Mouse (Mus musculus): Measurements from ENCODE around the gene Igf2r. TPM values are rescaled to one million over a fixed set of nuclear protein-coding genes. Genes with fewer than 3 reads are reported as not detected.
A peak's percentile ranks its signal among the peaks of the same experiment; 100 is the strongest.
"Not testable (repeated sequence)": the region's sequence is repeated elsewhere in the genome, so short reads cannot be mapped to it uniquely, and the experiment has no call there.

Gene Igf2r
- polyA plus RNA-seq, 1 experiment from 2014 or later: 26.6 TPM

DNA sequence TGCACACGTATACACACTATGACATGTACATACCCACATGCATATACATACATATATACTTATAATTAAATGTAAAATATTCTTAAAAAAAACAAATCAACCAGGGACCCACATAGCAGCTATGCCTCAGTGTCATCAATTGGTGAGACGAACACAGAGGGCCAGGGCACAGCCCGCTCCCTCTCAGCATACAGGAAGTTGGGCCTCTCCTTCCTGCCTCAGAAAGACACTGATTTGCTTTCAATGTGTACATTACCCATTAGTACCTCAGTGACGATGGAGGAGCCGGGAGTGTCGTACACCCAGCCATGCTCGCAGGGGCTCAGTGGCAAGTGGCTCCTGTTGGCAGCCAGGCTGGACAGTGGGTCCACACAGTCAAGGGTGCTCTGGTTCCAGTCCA, 94.5 kb downstream of the Igf2r start:
- not testable (repeated sequence) for H3K4me2 ChIP-seq (ENCODE audit: low read depth, low read length); H3K27ac ChIP-seq (ENCODE audit: low read length); H3K36me3 ChIP-seq (ENCODE audit: control insufficient read depth, insufficient read depth, low read length); H3K9me3 ChIP-seq (ENCODE audit: control insufficient read depth, low read length); H3K27me3 ChIP-seq (replicated peaks; ENCODE audit: control insufficient read depth, insufficient read depth, low read length); H3K9ac ChIP-seq (ENCODE audit: low read depth, low read length); ATAC-seq; H3K4me3 ChIP-seq (ENCODE audit: low read length)
- 74% methylated on average over 7 of the region's 7 CpGs for WGBS
- peaks cover 11% of the 10 kb centered on the region for H3K4me1 ChIP-seq (ENCODE audit: control insufficient read depth, insufficient read depth, low read length)

GRCm38 (mm10) chr17:12673871-12674270, 95.6 kb downstream of the Igf2r start:
- Histone ChIP-seq H3K4me1 (ENCODE audit: control insufficient read depth, insufficient read depth, low read length) (peaks cover 22% of the 10 kb centered on the region), H3K4me2 (ENCODE audit: low read depth, low read length) (no peak overlapping the region), H3K9me3 (ENCODE audit: control insufficient read depth, low read length) (no peaks in the 10 kb centered on the region), H3K4me3 (ENCODE audit: low read length) (no peak overlapping the region), H3K9ac (ENCODE audit: low read depth, low read length) (no peak overlapping the region), H3K27me3 (replicated peaks; ENCODE audit: control insufficient read depth, insufficient read depth, low read length) (no peaks in the 10 kb centered on the region), H3K27ac (ENCODE audit: low read length) (no peak overlapping the region), H3K36me3 (ENCODE audit: control insufficient read depth, insufficient read depth, low read length) (no peaks in the 10 kb centered on the region)
- 66% methylated on average over 3 of the region's 3 CpGs for WGBS
- ATAC-seq: no peak

- no peak overlapping the region for H3K9ac ChIP-seq (ENCODE audit: low read depth, low read length)
- H3K4me1 ChIP-seq (ENCODE audit: control insufficient read depth, insufficient read depth, low read length): peaks cover 23% of the 10 kb centered on the region
- H3K4me2 ChIP-seq (ENCODE audit: low read depth, low read length): no peak overlapping the region
- ATAC-seq: no peak
- H3K27me3 ChIP-seq (replicated peaks; ENCODE audit: control insufficient read depth, insufficient read depth, low read length): no peaks in the 10 kb centered on the region
- no peak overlapping the region for H3K4me3 ChIP-seq (ENCODE audit: low read length)
- H3K36me3 ChIP-seq (ENCODE audit: control insufficient read depth, insufficient read depth, low read length): no peaks in the 10 kb centered on the region
- no peaks in the 10 kb centered on the region for H3K9me3 ChIP-seq (ENCODE audit: control insufficient read depth, low read length)
- H3K27ac ChIP-seq (ENCODE audit: low read length): no peak overlapping the region
- 80% methylated on average over 7 of the region's 7 CpGs for WGBS
Observed at GRCm38 (mm10) chr17:12672285-12672790, 97.1 kb downstream of the Igf2r start.

DNA sequence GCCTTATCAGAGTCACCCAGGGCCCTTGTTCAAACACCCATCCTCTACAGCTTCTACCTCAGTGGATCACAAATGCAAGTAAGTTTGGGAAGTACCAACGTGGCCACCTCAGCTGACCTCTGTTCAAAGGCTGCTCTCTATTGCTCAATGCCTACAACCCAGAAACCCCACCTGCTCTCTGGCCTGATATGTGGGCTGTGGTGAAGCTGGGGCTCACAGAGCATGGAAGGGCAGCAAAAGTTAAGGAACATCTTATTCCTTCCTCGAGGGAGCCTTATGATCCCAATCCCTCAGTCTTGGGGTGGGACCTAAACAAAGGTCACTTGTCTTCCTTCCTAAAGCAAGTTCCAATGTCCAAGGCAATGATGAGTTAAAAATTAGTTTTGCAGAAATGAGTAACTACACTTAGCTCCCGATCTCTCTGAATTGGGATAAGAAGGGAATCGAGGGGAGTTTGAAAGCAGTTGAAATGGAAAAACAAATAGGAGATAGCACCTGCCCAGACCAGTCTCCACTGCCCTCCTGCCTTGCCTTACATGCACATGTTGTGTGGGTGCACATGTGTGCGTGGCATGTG, 98.3 kb downstream of the Igf2r start:
- peak; percentile 83 for ATAC-seq
- H3K27ac ChIP-seq (ENCODE audit: low read length): peak overlapping the region; percentile 77
- no peaks in the 10 kb centered on the region for H3K27me3 ChIP-seq (replicated peaks; ENCODE audit: control insufficient read depth, insufficient read depth, low read length)
- H3K4me1 ChIP-seq (ENCODE audit: control insufficient read depth, insufficient read depth, low read length): peaks cover 23% of the 10 kb centered on the region
- no peak overlapping the region for H3K9ac ChIP-seq (ENCODE audit: low read depth, low read length)
- 0 out of 2 replicates have a peak overlapping the region, but pooled peaks have one; percentile 1 for H3K4me2 ChIP-seq (ENCODE audit: low read depth, low read length)
- 59% methylated on average over 5 of the region's 5 CpGs for WGBS
- H3K36me3 ChIP-seq (ENCODE audit: control insufficient read depth, insufficient read depth, low read length): no peaks in the 10 kb centered on the region
- H3K9me3 ChIP-seq (ENCODE audit: control insufficient read depth, low read length): no peaks in the 10 kb centered on the region
- no peak overlapping the region for H3K4me3 ChIP-seq (ENCODE audit: low read length)

DNA sequence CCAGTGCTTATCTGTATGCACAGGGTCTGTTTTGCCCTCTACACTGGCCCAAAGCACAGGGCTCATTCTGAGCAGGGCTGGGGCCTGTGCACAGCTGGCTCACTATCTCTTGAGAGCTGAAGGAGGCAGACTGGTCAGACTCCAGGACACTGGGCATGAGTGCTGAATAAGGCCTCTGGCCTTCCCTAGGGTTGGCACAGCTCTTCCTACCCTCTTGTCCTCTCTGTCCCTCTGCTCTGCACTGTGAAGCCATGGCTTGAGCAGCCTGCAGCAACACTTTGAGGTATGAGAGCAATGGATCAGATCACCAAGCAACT, 100.1 kb downstream of the Igf2r start:
- ATAC-seq: no peak
- no peak overlapping the region for H3K4me3 ChIP-seq (ENCODE audit: low read length)
- H3K36me3 ChIP-seq (ENCODE audit: control insufficient read depth, insufficient read depth, low read length): no peaks in the 10 kb centered on the region
- 0 out of 2 replicates have a peak overlapping the region, but pooled peaks have one; percentile 20 for H3K27ac ChIP-seq (ENCODE audit: low read length)
- no peaks in the 10 kb centered on the region for H3K9me3 ChIP-seq (ENCODE audit: control insufficient read depth, low read length)
- no peaks in the 10 kb centered on the region for H3K27me3 ChIP-seq (replicated peaks; ENCODE audit: control insufficient read depth, insufficient read depth, low read length)
- H3K4me2 ChIP-seq (ENCODE audit: low read depth, low read length): no peak overlapping the region
- H3K4me1 ChIP-seq (ENCODE audit: control insufficient read depth, insufficient read depth, low read length): peaks cover 21% of the 10 kb centered on the region
- H3K9ac ChIP-seq (ENCODE audit: low read depth, low read length): no peak overlapping the region

- H3K9me3 ChIP-seq (ENCODE audit: control insufficient read depth, low read length): no peaks in the 10 kb centered on the region
- H3K9ac ChIP-seq (ENCODE audit: low read depth, low read length): no peak overlapping the region
- 15% methylated on average over 7 of the region's 7 CpGs for WGBS
- 0 out of 2 replicates have a peak overlapping the region, but pooled peaks have one; percentile 20 for H3K27ac ChIP-seq (ENCODE audit: low read length)
- H3K27me3 ChIP-seq (replicated peaks; ENCODE audit: control insufficient read depth, insufficient read depth, low read length): no peaks in the 10 kb centered on the region
- no peak overlapping the region for H3K4me3 ChIP-seq (ENCODE audit: low read length)
- H3K4me2 ChIP-seq (ENCODE audit: low read depth, low read length): no peak overlapping the region
- H3K4me1 ChIP-seq (ENCODE audit: control insufficient read depth, insufficient read depth, low read length): peaks cover 21% of the 10 kb centered on the region
- no peak; the same call in 1 of the 2 replicates for ATAC-seq
- H3K36me3 ChIP-seq (ENCODE audit: control insufficient read depth, insufficient read depth, low read length): no peaks in the 10 kb centered on the region
Observed at GRCm38 (mm10) chr17:12668478-12669362, 100.7 kb downstream of the Igf2r start.

GRCm38 (mm10) chr17:12664156-12664555, 105.3 kb downstream of the Igf2r start:
- no peak for ATAC-seq
- Histone ChIP-seq H3K9me3 (ENCODE audit: control insufficient read depth, low read length) (no peaks in the 10 kb centered on the region), H3K4me3 (ENCODE audit: low read length) (no peak overlapping the region), H3K36me3 (ENCODE audit: control insufficient read depth, insufficient read depth, low read length) (no peaks in the 10 kb centered on the region), H3K9ac (ENCODE audit: low read depth, low read length) (no peak overlapping the region), H3K4me1 (ENCODE audit: control insufficient read depth, insufficient read depth, low read length) (peaks cover 10% of the 10 kb centered on the region), H3K27me3 (replicated peaks; ENCODE audit: control insufficient read depth, insufficient read depth, low read length) (no peaks in the 10 kb centered on the region), H3K27ac (ENCODE audit: low read length) (no peak overlapping the region), H3K4me2 (ENCODE audit: low read depth, low read length) (no peak overlapping the region)
- 76% methylated on average over 8 of the region's 8 CpGs for WGBS

DNA sequence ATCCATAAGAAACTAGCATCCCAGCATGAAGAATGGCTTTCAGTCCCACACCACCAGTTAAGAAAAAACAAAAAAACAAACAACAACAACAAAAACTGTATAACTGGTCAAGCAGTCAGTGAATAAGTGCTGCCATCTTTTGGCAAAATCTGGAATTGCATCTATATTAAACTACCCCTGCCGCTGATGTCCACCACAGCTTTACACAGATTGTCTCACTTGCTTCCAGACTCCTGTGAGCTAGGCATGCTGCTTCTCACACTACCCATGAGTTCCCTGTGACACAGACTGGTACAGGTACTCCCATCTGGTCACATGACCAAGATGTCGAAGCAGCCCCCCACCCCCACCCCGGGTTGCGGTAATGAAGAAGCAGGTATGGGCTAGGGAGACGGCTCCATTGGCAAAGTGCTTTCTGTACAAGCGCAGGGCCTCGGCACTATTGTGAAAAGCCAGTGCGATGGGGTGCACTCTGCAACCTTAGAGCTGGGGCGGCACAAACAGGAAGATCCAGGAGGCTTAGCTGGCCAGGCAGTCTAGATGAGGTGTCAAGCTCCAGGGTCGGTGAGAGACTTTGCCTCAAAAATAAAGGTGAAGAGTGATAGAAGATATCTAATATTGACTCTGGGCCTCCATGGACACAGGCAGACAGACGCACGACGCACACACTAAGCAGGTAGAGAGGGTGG, 108.7 kb downstream of the Igf2r start:
- H3K4me2 ChIP-seq (ENCODE audit: low read depth, low read length): no peak overlapping the region
- no peak for ATAC-seq

DNA sequence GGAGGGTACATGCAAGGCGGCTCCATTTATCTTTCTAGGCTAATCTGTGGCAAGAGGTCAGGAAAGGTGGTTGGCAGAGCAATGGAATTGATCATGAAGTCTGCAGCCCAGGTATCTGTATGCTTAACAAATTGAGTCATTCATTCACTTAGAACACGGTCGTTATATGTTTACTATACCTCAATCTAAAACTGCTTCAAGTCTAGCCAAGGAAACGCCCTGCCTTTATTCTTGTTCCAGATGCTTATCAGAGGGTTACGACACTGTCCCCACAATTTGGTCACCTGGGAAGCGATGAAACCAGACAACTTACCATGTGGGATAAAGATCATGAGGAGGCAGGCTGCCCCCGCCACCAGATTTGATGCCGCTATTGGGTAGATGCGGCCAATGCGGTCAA, 110.2 kb downstream of the Igf2r start:
- Histone ChIP-seq H3K4me1 (ENCODE audit: control insufficient read depth, insufficient read depth, low read length) (no peaks in the 10 kb centered on the region), H3K9me3 (ENCODE audit: control insufficient read depth, low read length) (no peaks in the 10 kb centered on the region), H3K27ac (ENCODE audit: low read length) (no peak overlapping the region), H3K27me3 (replicated peaks; ENCODE audit: control insufficient read depth, insufficient read depth, low read length) (no peaks in the 10 kb centered on the region), H3K36me3 (ENCODE audit: control insufficient read depth, insufficient read depth, low read length) (no peaks in the 10 kb centered on the region), H3K4me2 (ENCODE audit: low read depth, low read length) (no peak overlapping the region), H3K4me3 (ENCODE audit: low read length) (no peak overlapping the region), H3K9ac (ENCODE audit: low read depth, low read length) (no peak overlapping the region)
- WGBS: 79% methylated on average over 10 of the region's 10 CpGs
- ATAC-seq: peak; percentile 42

More for the DNA sequence above, 108.7 kb downstream of the Igf2r start:
- no peaks in the 10 kb centered on the region for H3K36me3 ChIP-seq (ENCODE audit: control insufficient read depth, insufficient read depth, low read length)
- H3K4me3 ChIP-seq (ENCODE audit: low read length): no peak overlapping the region
- H3K27me3 ChIP-seq (replicated peaks; ENCODE audit: control insufficient read depth, insufficient read depth, low read length): no peaks in the 10 kb centered on the region
- H3K9ac ChIP-seq (ENCODE audit: low read depth, low read length): no peak overlapping the region
- no peak overlapping the region for H3K27ac ChIP-seq (ENCODE audit: low read length)
- H3K9me3 ChIP-seq (ENCODE audit: control insufficient read depth, low read length): no peaks in the 10 kb centered on the region
- no peaks in the 10 kb centered on the region for H3K4me1 ChIP-seq (ENCODE audit: control insufficient read depth, insufficient read depth, low read length)
- 70% methylated on average over 13 of the region's 13 CpGs for WGBS

All from intestine, embryonic 16.5 days (tissue).